ENCODE assay signal across 10 mouse cellular contexts in genomic region chr5:25769006-25769405, GRCm38 (mm10). TPM values are rescaled to one million over a fixed set of nuclear protein-coding genes. Genes with fewer than 3 reads are reported as not detected.
DNase-seq lines count a peak whose midpoint lies in the region; ATAC-seq lines count a peak whose summit lies in the region.
"Had no signal": no experiment of that assay in that cellular context is flagged by ENCODE, and none has a peak within 500 bp of the region (broad histone marks: within the 10 kb centered on the region; RNA-seq: fewer than 3 reads in every experiment).

No protein-coding gene starts in this region.

- ATAC-seq in forebrain, embryonic 14.5 days, result no peak
- ATAC-seq in liver, embryonic 12.5 days, result no peak
- ATAC-seq in hindbrain, embryonic 13.5 days (ENCODE audit: low FRiP score), result no peak
- ATAC-seq in midbrain, embryonic 15.5 days (replicated peaks), result no peak

- H3K9ac ChIP-seq in forebrain, embryonic 14.5 days (ENCODE audit: low read length), result no peak overlapping the region
- H3K9ac ChIP-seq in liver, embryonic 12.5 days, result no peak overlapping the region
- H3K9ac ChIP-seq in hindbrain, embryonic 13.5 days, result no peak overlapping the region
- no peak overlapping the region for H3K9ac ChIP-seq in midbrain, embryonic 15.5 days

- H3K4me1 ChIP-seq in forebrain, embryonic 10.5 days, result no peaks in the 10 kb centered on the region
- no peaks in the 10 kb centered on the region for H3K4me1 ChIP-seq in forebrain, embryonic 14.5 days (ENCODE audit: control insufficient read depth, insufficient read depth, low read length)
- H3K4me1 ChIP-seq in liver, embryonic 12.5 days, result no peaks in the 10 kb centered on the region
- no peaks in the 10 kb centered on the region for H3K4me1 ChIP-seq in hindbrain, embryonic 13.5 days (replicated peaks)
- no peaks in the 10 kb centered on the region for H3K4me1 ChIP-seq in midbrain, embryonic 15.5 days

- no peak overlapping the region for H3K27ac ChIP-seq in forebrain, embryonic 10.5 days
- no peak overlapping the region for H3K27ac ChIP-seq in forebrain, embryonic 14.5 days (ENCODE audit: low read depth, low read length)
- H3K27ac ChIP-seq in liver, embryonic 12.5 days, result no peak overlapping the region
- no peak overlapping the region for H3K27ac ChIP-seq in hindbrain, embryonic 13.5 days
- no peak overlapping the region for H3K27ac ChIP-seq in midbrain, embryonic 15.5 days
- H3K27ac ChIP-seq: macrophage had no signal

- peak overlapping the region; percentile 32 for H3K4me3 ChIP-seq in forebrain, embryonic 10.5 days
- no peak overlapping the region for H3K4me3 ChIP-seq in forebrain, embryonic 14.5 days (ENCODE audit: low read depth, low read length)
- peak overlapping the region; percentile 17; the same call in 1 of the 2 replicates for H3K4me3 ChIP-seq in liver, embryonic 12.5 days
- H3K4me3 ChIP-seq in hindbrain, embryonic 13.5 days, result peak overlapping the region; percentile 11; the same call in 1 of the 2 replicates
- peak overlapping the region; percentile 12; the same call in 1 of the 2 replicates for H3K4me3 ChIP-seq in midbrain, embryonic 15.5 days

- no peak overlapping the region for H3K4me2 ChIP-seq in forebrain, embryonic 14.5 days (ENCODE audit: low read length)
- H3K4me2 ChIP-seq in liver, embryonic 12.5 days, result peak overlapping the region; percentile 34
- H3K4me2 ChIP-seq in hindbrain, embryonic 13.5 days, result peak overlapping the region; percentile 34
- H3K4me2 ChIP-seq in midbrain, embryonic 15.5 days, result peak overlapping the region; percentile 21; the same call in 1 of the 2 replicates

- 76% methylated on average over 17 of the region's 17 CpGs for WGBS in forebrain, embryonic 10.5 days
- WGBS in forebrain, embryonic 14.5 days, result 80% methylated on average over 17 of the region's 17 CpGs
- WGBS in liver, embryonic 12.5 days (ENCODE audit: insufficient replicate concordance), result 61% methylated on average over 17 of the region's 17 CpGs
- WGBS in hindbrain, embryonic 13.5 days, result 74% methylated on average over 17 of the region's 17 CpGs
- WGBS in midbrain, embryonic 15.5 days, result 70% methylated on average over 17 of the region's 17 CpGs

- no peaks in the 10 kb centered on the region for H3K27me3 ChIP-seq in forebrain, embryonic 10.5 days (ENCODE audit: poor library complexity, severe bottlenecking)
- H3K27me3 ChIP-seq in forebrain, embryonic 14.5 days (replicated peaks; ENCODE audit: control insufficient read depth, insufficient read depth, low read length), result no peaks in the 10 kb centered on the region
- 0 out of 2 replicates have a peak, but pooled peaks cover 3% of the 10 kb centered on the region for H3K27me3 ChIP-seq in liver, embryonic 12.5 days (replicated peaks)
- no peaks in the 10 kb centered on the region for H3K27me3 ChIP-seq in hindbrain, embryonic 13.5 days
- H3K27me3 ChIP-seq in midbrain, embryonic 15.5 days (replicated peaks), result no peaks in the 10 kb centered on the region

- H3K9me3 ChIP-seq in forebrain, embryonic 10.5 days, result peaks cover 15% of the 10 kb centered on the region; the same call in 1 of the 2 replicates
- no peaks in the 10 kb centered on the region; the same call in 1 of the 2 replicates for H3K9me3 ChIP-seq in forebrain, embryonic 14.5 days (replicated peaks; ENCODE audit: control insufficient read depth, low read length)
- H3K9me3 ChIP-seq in liver, embryonic 12.5 days (replicated peaks), result 0 out of 2 replicates have a peak, but pooled peaks cover 3% of the 10 kb centered on the region
- peaks cover 14% of the 10 kb centered on the region; the same call in 1 of the 2 replicates for H3K9me3 ChIP-seq in hindbrain, embryonic 13.5 days
- H3K9me3 ChIP-seq in midbrain, embryonic 15.5 days, result 0 out of 2 replicates have a peak, but pooled peaks cover 4% of the 10 kb centered on the region

- H3K36me3 ChIP-seq in forebrain, embryonic 10.5 days (replicated peaks), result peaks cover 7% of the 10 kb centered on the region
- H3K36me3 ChIP-seq in forebrain, embryonic 14.5 days (ENCODE audit: control insufficient read depth, insufficient read depth, low read length), result no peaks in the 10 kb centered on the region
- no peaks in the 10 kb centered on the region for H3K36me3 ChIP-seq in liver, embryonic 12.5 days
- H3K36me3 ChIP-seq in hindbrain, embryonic 13.5 days, result no peaks in the 10 kb centered on the region
- no peaks in the 10 kb centered on the region for H3K36me3 ChIP-seq in midbrain, embryonic 15.5 days (replicated peaks)

- DNase-seq in forebrain, embryonic 10.5 days (ENCODE audit: extremely low spot score, low spot score), result no peak
- DNase-seq in forebrain, embryonic 14.5 days (ENCODE audit: low spot score), result no peak
- DNase-seq in liver, result no peak
- no peak for DNase-seq in cerebellum, adult 11 months
- no peak for DNase-seq in cerebellum, adult 8-10 months
- DNase-seq: cerebellum, adult 18-20 months had no signal

RNA-seq across cellular contexts. Expression of gene Actr3b, which starts 9.2 kb away (rescaled TPM):
- 11.0 and 11.7 TPM in 2 replicates for polyA plus RNA-seq in forebrain, embryonic 10.5 days (2016; fragmentation: Nextera tagmentation; extraction: Ambion mirVana)
- 48.6 and 53.0 TPM in 2 replicates for polyA plus RNA-seq in forebrain, embryonic 14.5 days (2014; fragmentation: Nextera tagmentation; extraction: Ambion mirVana)
- 0.91 and 1.0 TPM in 2 replicates for polyA plus RNA-seq in liver, embryonic 12.5 days (2016; fragmentation: Nextera tagmentation; extraction: Ambion mirVana)
- 19.9 and 21.0 TPM in 2 replicates for polyA plus RNA-seq in hindbrain, embryonic 13.5 days (2015; fragmentation: Nextera tagmentation; extraction: Ambion mirVana)
- 31.7 and 35.1 TPM in 2 replicates for polyA plus RNA-seq in midbrain, embryonic 15.5 days (2015; fragmentation: Nextera tagmentation; extraction: Ambion mirVana)
